Mouse (Mus musculus) ES-E14 (cell line): Measurements from ENCODE around the gene Eif2ak4. TPM values are rescaled to one million over a fixed set of nuclear protein-coding genes. Genes with fewer than 3 reads are reported as not detected.

Experiments
- DNase-seq: peaks from one replicate; pipeline ENCODE4 v3.0.0-alpha.2; 2013; ENCODE audit warnings: low read depth, low spot score
- H3K27ac ChIP-seq: 2 replicates; pipeline ENCODE4 v1.5.1; 2012; ENCODE audit warnings: low read depth, mild to moderate bottlenecking, low read length, moderate library complexity, mixed read lengths; ENCODE audit not compliant: poor library complexity, insufficient read depth, severe bottlenecking
- H3K36me3 ChIP-seq: 2 replicates; pipeline ENCODE4 v1.6.1; 2012; ENCODE audit warnings: mild to moderate bottlenecking, low read length, moderate library complexity, mixed read lengths; ENCODE audit not compliant: control insufficient read depth, poor library complexity, insufficient read depth, severe bottlenecking
- H3K4me1 ChIP-seq, 2 experiments: fragments of 150-350 bp in 1 of 2; sonication (generic) in 1 of 2; 2 replicates each; pipeline ENCODE4 v1.6.1; 2012; ENCODE audit warnings: low read length in 2 of 2, mild to moderate bottlenecking in 1 of 2, mixed read lengths in 1 of 2; ENCODE audit not compliant: control insufficient read depth in 2 of 2, insufficient read depth in 2 of 2, poor library complexity in 1 of 2
- H3K4me3 ChIP-seq, 2 experiments: fragments of 150-350 bp in 1 of 2; sonication (generic) in 1 of 2; 2 replicates each; pipeline ENCODE4 v1.5.1; 2012; ENCODE audit warnings: low read length in 2 of 2, low read depth in 1 of 2, mild to moderate bottlenecking in 1 of 2, mixed read lengths in 1 of 2; ENCODE audit not compliant: insufficient read depth in 1 of 2, poor library complexity in 1 of 2, severe bottlenecking in 1 of 2
- H3K9ac ChIP-seq: 2 replicates; pipeline ENCODE4 v1.6.1; 2012; ENCODE audit warnings: low read depth, mild to moderate bottlenecking, low read length, mixed read lengths; ENCODE audit not compliant: poor library complexity, insufficient read depth, severe bottlenecking
- H3K9me3 ChIP-seq: fragments of 150-350 bp; sonication (generic); 2 replicates; pipeline ENCODE4 v1.6.1; 2012; ENCODE audit warnings: low read depth, mild to moderate bottlenecking, low read length; ENCODE audit not compliant: control insufficient read depth, insufficient read depth
- CHD2 ChIP-seq: IDR thresholded peaks from 2 replicates; pipeline ENCODE4 v1.6.1; 2014; ENCODE audit warnings: mild to moderate bottlenecking, low read depth, low read length, inconsistent platforms
- HCFC1 ChIP-seq: IDR thresholded peaks from 2 replicates; pipeline ENCODE4 v1.6.1; 2012; ENCODE audit warnings: low read length, inconsistent platforms, borderline replicate concordance; ENCODE audit not compliant: insufficient read depth
- MAFK ChIP-seq: IDR thresholded peaks from 2 replicates; pipeline ENCODE4 v1.6.1; 2014; ENCODE audit warnings: mild to moderate bottlenecking, low read depth, low read length, inconsistent platforms; ENCODE audit not compliant: insufficient read depth
- ZC3H11A ChIP-seq: IDR thresholded peaks from 2 replicates; pipeline ENCODE4 v1.6.1; 2012; ENCODE audit warnings: low read depth, mild to moderate bottlenecking, inconsistent platforms, low read length, borderline replicate concordance
- ZNF384 ChIP-seq: IDR thresholded peaks from 2 replicates; pipeline ENCODE4 v1.6.1; 2012; ENCODE audit warnings: low read depth, low read length, inconsistent platforms
- in situ Hi-C, 2 experiments: fragments of 600-800 bp; cut with MboI; formaldehyde crosslinking; loops; one replicate each; pipeline ENCODE4 v1.15.1; 2025; ENCODE audit warnings: low sequenced_read_pairs in 2 of 2, inconsistent platforms in 1 of 2; ENCODE audit not compliant: unreplicated experiment in 2 of 2
- total RNA-seq: library from RNA; depleted of rRNA; stranded (reverse); fragments of 300-350 nt; gene quantifications from 2 replicates; pipeline ENCODE4 v1.2.3, GENCODE M21; 2012

Gene Eif2ak4
- total RNA-seq, 1 experiment: 8.1 TPM

- no peak for TF ChIP-seq HCFC1
- TF ChIP-seq ZC3H11A: no peak
- TF ChIP-seq CHD2: no peak
- TF ChIP-seq MAFK: no peak
- TF ChIP-seq ZNF384: no peak
- in situ Hi-C loops: no loop called here
- H3K27ac ChIP-seq: no peak overlapping the region
These were observed 11.3 kb downstream of the Eif2ak4 start for GRCm38 (mm10) chr2:118399751-118400150.

GRCm38 (mm10) chr2:118401834-118402727 is 13.7 kb downstream of the Eif2ak4 start:
- TF ChIP-seq HCFC1 (no peak), ZNF384 (no peak), ZC3H11A (no peak), CHD2 (no peak), MAFK (no peak)
- Histone ChIP-seq H3K9ac (no peak overlapping the region), H3K36me3 (no peaks in the 10 kb centered on the region), H3K4me1 (no peaks in the 10 kb centered on the region), H3K4me3 (no peak overlapping the region), H3K9me3 (no peaks in the 10 kb centered on the region), H3K27ac (no peak overlapping the region)
- no peak for DNase-seq
- in situ Hi-C loops: no loop called here

More at GRCm38 (mm10) chr2:118399751-118400150, 11.3 kb downstream of the Eif2ak4 start:
- DNase-seq: no peak
- no peaks in the 10 kb centered on the region for H3K9me3 ChIP-seq
- no peaks in the 10 kb centered on the region for H3K36me3 ChIP-seq
- no peak overlapping the region for H3K4me3 ChIP-seq
- H3K4me1 ChIP-seq: no peaks in the 10 kb centered on the region
- H3K9ac ChIP-seq: no peak overlapping the region

GRCm38 (mm10) chr2:118404336-118404735 is 15.9 kb downstream of the Eif2ak4 start:
- no peak overlapping the region for H3K27ac ChIP-seq
- no peak overlapping the region for H3K4me3 ChIP-seq
- no peaks in the 10 kb centered on the region for H3K36me3 ChIP-seq
- H3K9me3 ChIP-seq: no peaks in the 10 kb centered on the region
- no peaks in the 10 kb centered on the region for H3K4me1 ChIP-seq
- in situ Hi-C loops: no loop called here
- no peak for DNase-seq
- no peak overlapping the region for H3K9ac ChIP-seq
- TF ChIP-seq HCFC1 (no peak), CHD2 (no peak), MAFK (no peak), ZC3H11A (no peak), ZNF384 (no peak)

GRCm38 (mm10) chr2:118405568-118405967 is 17.1 kb downstream of the Eif2ak4 start:
- no peak overlapping the region for H3K27ac ChIP-seq
- in situ Hi-C loops: no loop called here
- H3K4me1 ChIP-seq: no peaks in the 10 kb centered on the region

More at GRCm38 (mm10) chr2:118405568-118405967, 17.1 kb downstream of the Eif2ak4 start:
- DNase-seq: no peak
- Histone ChIP-seq H3K4me3 (no peak overlapping the region), H3K36me3 (no peaks in the 10 kb centered on the region), H3K9me3 (no peaks in the 10 kb centered on the region), H3K9ac (no peak overlapping the region)
- TF ChIP-seq MAFK (no peak), ZC3H11A (no peak), CHD2 (no peak), ZNF384 (no peak), HCFC1 (no peak)
